Mouse (Mus musculus) myocyte (in vitro differentiated cells): ENCODE measurements at regions not wholly inside any gene's neighbourhood (a gene's known extent, or its start where the extent isn't known, plus 50 kb on each side); places are given as distances from the start of the nearest gene placed in this dataset.

Source experiments
- POLR2A ChIP-seq: IDR thresholded peaks from one replicate; pipeline ENCODE4 v1.6.1; 2011; ENCODE audit warnings: low read depth, mild to moderate bottlenecking, control low read depth, moderate library complexity; ENCODE audit not compliant: insufficient read length
- TCF3 ChIP-seq: IDR thresholded peaks from one replicate; pipeline ENCODE4 v1.6.1; 2011; ENCODE audit warnings: low read depth, control low read depth; ENCODE audit not compliant: insufficient read length

- TF ChIP-seq POLR2A (no peak), TCF3 (no peak)
Observed at GRCm38 (mm10) chr2:9348982-9349381, 532.1 kb upstream of the 4930412O13Rik start.
